Mouse (Mus musculus) midbrain, embryonic 16.5 days (tissue): Measurements from ENCODE around the gene Pdzd2. TPM values are rescaled to one million over a fixed set of nuclear protein-coding genes. Genes with fewer than 3 reads are reported as not detected.

Experiments
- ATAC-seq: fragments of 200-750 bp; cut with Nextera tagmentation; 2 replicates; pipeline ENCODE4 v1.8.0; 2017; ENCODE audit warnings: moderate TSS enrichment
- H3K27ac ChIP-seq: fragments of 300-500 bp; sonication (generic); 2 replicates; pipeline ENCODE4 v1.5.1; 2014; ENCODE audit warnings: mild to moderate bottlenecking, low read length, mixed read lengths
- H3K27me3 ChIP-seq: fragments of 300-500 bp; sonication (generic); 2 replicates; pipeline ENCODE4 v1.6.1; 2014; ENCODE audit warnings: low read depth, low read length, mixed read lengths; ENCODE audit not compliant: control insufficient read depth, insufficient read depth
- H3K36me3 ChIP-seq: fragments of 300-500 bp; sonication (generic); 2 replicates; pipeline ENCODE4 v1.6.1; 2014; ENCODE audit warnings: mild to moderate bottlenecking, low read length, moderate library complexity, mixed read lengths; ENCODE audit not compliant: control insufficient read depth, insufficient read depth
- H3K4me1 ChIP-seq: fragments of 300-500 bp; sonication (generic); 2 replicates; pipeline ENCODE4 v1.6.1; 2014; ENCODE audit warnings: mild to moderate bottlenecking, low read length, mixed read lengths; ENCODE audit not compliant: control insufficient read depth, insufficient read depth
- H3K4me2 ChIP-seq: fragments of 300-500 bp; sonication (generic); 2 replicates; pipeline ENCODE4 v1.6.1; 2014; ENCODE audit warnings: mild to moderate bottlenecking, low read length, mixed read lengths
- H3K4me3 ChIP-seq: fragments of 300-500 bp; sonication (generic); 2 replicates; pipeline ENCODE4 v1.5.1; 2014; ENCODE audit warnings: low read depth, mild to moderate bottlenecking, low read length, moderate library complexity, mixed read lengths
- H3K9ac ChIP-seq: fragments of 300-500 bp; sonication (generic); 2 replicates; pipeline ENCODE4 v1.6.1; 2014; ENCODE audit warnings: low read depth, low read length, mixed read lengths
- H3K9me3 ChIP-seq: fragments of 300-500 bp; sonication (generic); replicated peaks from 2 replicates; pipeline ENCODE4 v1.6.1; 2014; ENCODE audit warnings: mild to moderate bottlenecking, low read length, mixed read lengths; ENCODE audit not compliant: control insufficient read depth, poor library complexity, severe bottlenecking
- WGBS: fragments of 180-500 bp; shearing (Covaris S2); extraction: QIAGEN DNeasy Blood & Tissue Kit; methylation state at CpG from one replicate; pipeline ENCODE4 v1.1.7; 2014; 5-methylcytosine and 5-hydroxymethylcytosine counted together
- polyA plus RNA-seq: library from polyadenylated mRNA; unstranded; fragments of >200 nt; fragmentation: Nextera tagmentation; extraction: Ambion mirVana; gene quantifications from 2 replicates; pipeline ENCODE4 v1.2.1, GENCODE M21; 2015

Pdzd2 gene
- polyA plus RNA-seq, 1 experiment from 2014 or later: 14.5 TPM

GRCm38 (mm10) chr15:12738301-12739093, 1.2 kb downstream of the Pdzd2 start:
- Histone ChIP-seq H3K27ac (no peak overlapping the region), H3K27me3 (no peaks in the 10 kb centered on the region), H3K9ac (peak overlapping the region; percentile 77), H3K9me3 (no peaks in the 10 kb centered on the region), H3K4me2 (peak overlapping the region; percentile 72), H3K4me1 (peaks cover 21% of the 10 kb centered on the region), H3K4me3 (peak overlapping the region; percentile 69), H3K36me3 (no peaks in the 10 kb centered on the region)
- no peak for ATAC-seq
- 39% methylated on average over 10 of the region's 10 CpGs for WGBS

GRCm38 (mm10) chr15:12735208-12735607, 4.5 kb downstream of the Pdzd2 start:
- WGBS: 55% methylated on average over 2 of the region's 2 CpGs
- Histone ChIP-seq H3K4me1 (peaks cover 12% of the 10 kb centered on the region), H3K9me3 (no peaks in the 10 kb centered on the region), H3K36me3 (no peaks in the 10 kb centered on the region), H3K9ac (no peak overlapping the region), H3K27me3 (no peaks in the 10 kb centered on the region), H3K27ac (no peak overlapping the region), H3K4me3 (no peak overlapping the region), H3K4me2 (no peak overlapping the region)
- no peak for ATAC-seq

- no peak overlapping the region for H3K27ac ChIP-seq
- WGBS: 75% methylated on average over 4 of the region's 4 CpGs
- no peak overlapping the region for H3K4me2 ChIP-seq
- no peaks in the 10 kb centered on the region for H3K27me3 ChIP-seq
- no peak for ATAC-seq
- H3K36me3 ChIP-seq: no peaks in the 10 kb centered on the region
- H3K4me3 ChIP-seq: no peak overlapping the region
- H3K9ac ChIP-seq: no peak overlapping the region
- peaks cover 11% of the 10 kb centered on the region for H3K4me1 ChIP-seq
- no peaks in the 10 kb centered on the region for H3K9me3 ChIP-seq
Measured at GRCm38 (mm10) chr15:12734221-12734620, 5.5 kb downstream of the Pdzd2 start.

- H3K36me3 ChIP-seq: no peaks in the 10 kb centered on the region
- H3K27me3 ChIP-seq: no peaks in the 10 kb centered on the region
- H3K9ac ChIP-seq: no peak overlapping the region
- ATAC-seq: no peak
- H3K27ac ChIP-seq: no peak overlapping the region
- H3K9me3 ChIP-seq: no peaks in the 10 kb centered on the region
- no peak overlapping the region for H3K4me2 ChIP-seq
- H3K4me1 ChIP-seq: 0 out of 2 replicates have a peak, but pooled peaks cover 2% of the 10 kb centered on the region
- no peak overlapping the region for H3K4me3 ChIP-seq
- 84% methylated on average over 11 of the region's 11 CpGs for WGBS
Measured at GRCm38 (mm10) chr15:12732613-12733012, 7.1 kb downstream of the Pdzd2 start.

- no peaks in the 10 kb centered on the region for H3K4me1 ChIP-seq
- no peak overlapping the region for H3K4me2 ChIP-seq
- ATAC-seq: no peak
- H3K36me3 ChIP-seq: no peaks in the 10 kb centered on the region
- WGBS: 84% methylated on average over 4 of the region's 4 CpGs
- H3K9me3 ChIP-seq: no peaks in the 10 kb centered on the region
- no peak overlapping the region for H3K9ac ChIP-seq
- no peak overlapping the region for H3K27ac ChIP-seq
- H3K4me3 ChIP-seq: no peak overlapping the region
- H3K27me3 ChIP-seq: no peaks in the 10 kb centered on the region
Measured at GRCm38 (mm10) chr15:12728381-12728780, 11.3 kb downstream of the Pdzd2 start.

GRCm38 (mm10) chr15:12725256-12725655, 14.5 kb downstream of the Pdzd2 start:
- Histone ChIP-seq H3K4me1 (no peaks in the 10 kb centered on the region), H3K9me3 (no peaks in the 10 kb centered on the region), H3K9ac (no peak overlapping the region), H3K4me2 (no peak overlapping the region), H3K27ac (no peak overlapping the region), H3K36me3 (no peaks in the 10 kb centered on the region), H3K4me3 (no peak overlapping the region), H3K27me3 (no peaks in the 10 kb centered on the region)
- 83% methylated on average over 5 of the region's 5 CpGs for WGBS
- ATAC-seq: no peak

GRCm38 (mm10) chr15:12721684-12722500, 17.8 kb downstream of the Pdzd2 start:
- 77% methylated on average over 6 of the region's 6 CpGs for WGBS
- H3K27ac ChIP-seq: no peak overlapping the region
- no peaks in the 10 kb centered on the region for H3K36me3 ChIP-seq
- no peak overlapping the region for H3K4me3 ChIP-seq
- H3K4me2 ChIP-seq: no peak overlapping the region
- no peaks in the 10 kb centered on the region for H3K9me3 ChIP-seq
- no peak for ATAC-seq
- H3K4me1 ChIP-seq: no peaks in the 10 kb centered on the region
- H3K9ac ChIP-seq: no peak overlapping the region
- no peaks in the 10 kb centered on the region for H3K27me3 ChIP-seq

GRCm38 (mm10) chr15:12718819-12719218, 20.9 kb downstream of the Pdzd2 start:
- ATAC-seq: no peak
- no peaks in the 10 kb centered on the region for H3K9me3 ChIP-seq
- H3K4me1 ChIP-seq: no peaks in the 10 kb centered on the region
- no peak overlapping the region for H3K4me2 ChIP-seq
- no peak overlapping the region for H3K4me3 ChIP-seq
- H3K36me3 ChIP-seq: no peaks in the 10 kb centered on the region
- H3K27ac ChIP-seq: no peak overlapping the region
- WGBS: 74% methylated on average over 14 of the region's 14 CpGs
- no peaks in the 10 kb centered on the region for H3K27me3 ChIP-seq
- no peak overlapping the region for H3K9ac ChIP-seq

- WGBS: 89% methylated on average over 3 of the region's 3 CpGs
- Histone ChIP-seq H3K36me3 (no peaks in the 10 kb centered on the region), H3K9ac (no peak overlapping the region), H3K4me1 (no peaks in the 10 kb centered on the region), H3K4me3 (no peak overlapping the region), H3K9me3 (no peaks in the 10 kb centered on the region), H3K27me3 (no peaks in the 10 kb centered on the region), H3K27ac (no peak overlapping the region), H3K4me2 (no peak overlapping the region)
- ATAC-seq: no peak
Measured at GRCm38 (mm10) chr15:12717410-12717809, 22.3 kb downstream of the Pdzd2 start.
